Mouse (Mus musculus) CD4-positive, CD25-positive, alpha-beta regulatory T cell, adult 2 months (primary cell): ENCODE results near the gene Fut9.

Experiments
- DNase-seq: peaks from one replicate; pipeline ENCODE4 v3.0.0-alpha.2; 2012; ENCODE audit warnings: low read depth, low spot score

Fut9 gene

DNA sequence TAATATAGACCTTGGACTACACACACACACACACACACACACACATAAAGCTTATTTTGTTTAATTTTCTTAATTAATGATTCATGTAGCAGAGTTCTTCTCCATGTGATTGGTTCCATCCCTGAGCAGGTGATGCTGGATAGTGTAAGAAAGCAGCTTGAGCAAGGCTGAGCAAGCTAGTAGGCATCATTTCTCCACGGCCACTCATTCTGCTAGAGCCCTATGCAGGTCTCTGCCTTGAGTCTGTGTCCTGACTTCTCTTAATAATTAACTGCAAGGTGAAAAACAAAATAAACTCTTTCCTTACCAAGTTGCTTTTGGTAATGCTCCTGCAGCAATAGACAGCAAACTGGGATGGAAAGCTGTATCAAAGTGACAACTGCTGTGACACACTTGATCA lies 152.5 kb downstream of the Fut9 start:
- no peak for DNase-seq

DNA sequence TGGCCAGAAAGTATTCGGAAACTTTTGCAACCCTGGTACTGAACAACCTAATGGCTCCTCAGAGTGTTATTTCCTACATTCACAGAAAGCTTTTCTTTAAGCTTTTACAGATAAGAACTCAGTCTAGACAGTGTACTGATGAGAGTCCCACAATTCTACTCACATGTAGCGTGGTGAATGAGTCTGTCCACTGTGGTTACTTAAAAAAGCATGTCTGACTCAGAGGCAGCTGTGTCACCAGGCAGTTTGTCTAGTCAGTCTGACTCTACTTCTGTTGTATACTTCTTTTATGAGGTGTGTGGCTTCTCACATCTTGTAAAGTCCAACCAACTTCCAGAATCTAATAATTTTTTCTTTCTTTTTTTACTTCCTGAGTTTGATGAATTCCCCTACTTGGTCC lies 154.5 kb downstream of the Fut9 start:
- no peak for DNase-seq

DNA sequence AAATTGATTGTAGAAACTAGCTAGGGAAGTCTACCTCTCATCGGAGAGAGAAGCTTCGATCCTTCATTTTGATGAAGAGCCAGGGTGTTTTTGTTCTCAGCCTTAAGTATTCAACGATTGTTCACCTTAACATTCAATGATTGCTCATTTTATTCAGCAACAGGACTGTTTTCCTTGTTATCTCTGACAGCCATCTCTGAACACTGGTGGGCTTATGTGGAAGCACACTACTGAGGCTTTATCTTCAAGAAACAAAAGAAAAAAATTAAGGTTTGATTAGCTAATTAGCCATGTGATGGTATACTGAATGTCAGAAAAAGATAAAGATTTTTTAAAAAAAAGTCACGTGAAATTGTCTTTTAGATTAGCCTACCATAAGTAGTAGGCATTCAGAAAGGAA lies 158.1 kb downstream of the Fut9 start:
- no peak for DNase-seq

DNA sequence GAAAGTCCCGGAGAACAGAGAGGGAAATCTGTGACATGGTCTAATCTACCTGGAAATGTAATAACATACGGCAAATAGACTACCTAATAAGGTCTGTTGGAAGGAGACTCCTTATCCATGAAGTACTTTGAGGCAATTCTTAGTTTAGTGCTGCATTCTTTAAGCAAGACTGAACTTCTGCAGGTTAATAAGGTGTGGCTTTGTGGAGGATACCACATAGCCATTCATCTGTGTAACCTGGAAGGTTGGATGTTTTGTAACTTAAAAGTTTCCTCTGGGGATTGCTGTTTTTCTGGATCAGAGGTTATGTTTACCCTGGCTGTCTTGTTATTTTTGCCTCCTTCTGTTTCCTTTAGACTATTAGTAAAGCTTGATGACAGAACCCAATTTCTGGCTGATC lies 166.8 kb downstream of the Fut9 start:
- DNase-seq: no peak

DNA sequence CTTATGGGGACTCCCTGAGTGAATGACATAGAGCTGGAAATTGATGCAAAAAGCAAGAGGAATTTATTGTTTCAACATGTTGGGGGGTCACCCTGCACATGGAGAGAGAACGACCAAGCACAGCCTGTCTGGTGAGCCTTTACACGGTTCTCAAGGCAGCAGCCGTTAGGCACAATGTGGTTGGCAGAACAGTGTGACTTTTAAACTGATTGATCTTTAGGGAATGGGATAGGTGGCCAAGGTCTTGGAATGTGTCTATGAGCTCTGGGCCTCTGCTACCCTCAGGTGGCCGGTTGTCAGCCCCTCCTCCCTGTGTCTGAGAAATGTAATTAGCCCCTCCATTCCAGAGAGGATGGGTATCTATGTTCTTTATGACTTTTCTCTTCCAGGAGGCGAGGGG lies 171.9 kb downstream of the Fut9 start:
- DNase-seq: no peak

DNA sequence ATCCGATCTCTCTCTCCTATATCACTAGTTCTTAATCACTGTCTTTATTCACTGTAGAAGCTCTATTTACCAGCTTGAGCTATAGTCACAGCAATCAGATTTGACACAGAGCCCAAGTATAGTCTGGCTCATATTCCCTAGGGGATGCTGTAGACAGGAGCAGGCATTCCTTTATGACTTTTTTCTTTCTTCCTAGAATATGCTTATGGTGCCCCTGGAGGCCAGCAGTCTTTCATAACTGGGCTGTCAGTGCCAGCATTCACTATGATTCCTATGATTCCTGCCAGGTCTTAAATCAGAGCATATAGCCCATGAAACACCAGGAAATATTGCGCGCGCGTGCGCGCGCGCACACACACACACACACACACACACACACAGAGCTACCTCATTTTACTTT lies 172.6 kb downstream of the Fut9 start:
- no peak for DNase-seq

DNA sequence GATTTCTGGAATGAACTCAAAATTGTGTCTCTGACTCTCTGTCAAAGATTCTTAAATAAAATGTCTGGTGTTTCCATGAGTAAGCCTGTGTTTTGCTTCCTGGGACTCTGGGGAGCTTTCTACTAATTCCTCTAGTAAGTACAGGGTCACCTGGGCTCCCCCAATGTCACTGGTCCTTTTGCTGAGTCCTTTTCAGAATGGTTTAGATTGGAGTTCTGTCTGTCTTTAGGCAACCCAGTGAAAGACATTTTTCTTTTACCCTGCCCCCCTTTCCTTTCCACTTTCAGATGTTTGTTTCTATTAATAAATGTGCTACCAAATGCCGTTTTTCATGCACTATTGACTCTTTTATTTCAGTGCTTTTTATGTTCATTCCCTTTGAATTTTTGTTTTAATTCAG lies 173.0 kb downstream of the Fut9 start:
- no peak for DNase-seq

DNA sequence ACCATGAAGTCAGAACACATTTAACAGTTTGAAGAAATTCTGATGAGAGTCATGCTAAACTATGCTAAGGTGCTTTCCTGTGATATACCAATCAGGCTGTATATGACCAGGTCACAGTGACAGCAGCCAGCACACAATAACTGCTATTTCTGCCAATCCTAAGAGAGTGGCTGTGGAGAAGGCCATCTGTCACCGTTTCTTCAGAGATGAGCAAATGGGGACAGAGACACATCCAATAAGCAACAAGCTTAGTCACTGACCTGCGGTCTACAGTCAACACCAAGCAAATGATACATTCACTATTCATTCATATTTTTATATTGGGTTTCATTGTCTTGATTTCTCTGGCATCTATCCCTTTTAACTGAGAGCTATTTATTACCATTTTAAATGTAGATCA lies 176.9 kb downstream of the Fut9 start:
- DNase-seq: no peak

DNA sequence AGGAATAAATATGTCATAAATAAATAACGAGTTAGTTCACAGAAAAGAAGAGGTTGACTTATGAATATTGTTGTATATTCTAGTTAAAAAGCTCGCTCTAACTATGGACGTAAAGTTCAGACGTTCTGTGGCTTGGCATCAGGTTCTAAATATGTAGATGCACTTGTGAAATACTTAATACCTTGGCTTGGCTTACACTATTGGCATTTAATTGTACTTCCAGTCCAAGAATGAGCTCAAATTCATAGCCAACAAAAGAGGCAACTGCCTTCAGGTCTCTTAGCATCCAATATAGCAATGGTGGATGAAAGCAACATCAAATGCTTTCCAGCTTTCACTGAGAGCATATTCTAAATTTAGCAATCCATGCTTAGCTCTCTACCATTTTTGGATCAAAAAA lies 182.7 kb downstream of the Fut9 start:
- no peak for DNase-seq

DNA sequence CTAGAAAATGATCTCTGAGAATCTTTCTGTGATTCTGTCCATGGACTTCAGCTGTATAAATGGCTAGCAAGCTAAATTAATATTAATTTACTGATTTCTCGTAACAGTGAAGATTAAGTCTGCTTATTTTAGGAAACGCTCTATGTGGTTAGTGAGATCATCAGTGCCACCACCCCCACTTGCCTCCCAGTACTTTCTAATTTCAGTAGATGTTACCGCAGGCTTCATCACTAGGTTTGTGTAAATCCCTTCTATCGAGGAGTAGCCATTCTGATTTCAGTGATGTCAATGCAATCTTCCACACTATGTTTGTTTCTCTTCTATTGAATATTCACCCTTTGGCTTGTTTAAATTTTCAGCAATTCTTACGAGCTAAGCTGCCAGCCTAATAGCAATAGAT lies 186.6 kb downstream of the Fut9 start:
- no peak for DNase-seq

DNA sequence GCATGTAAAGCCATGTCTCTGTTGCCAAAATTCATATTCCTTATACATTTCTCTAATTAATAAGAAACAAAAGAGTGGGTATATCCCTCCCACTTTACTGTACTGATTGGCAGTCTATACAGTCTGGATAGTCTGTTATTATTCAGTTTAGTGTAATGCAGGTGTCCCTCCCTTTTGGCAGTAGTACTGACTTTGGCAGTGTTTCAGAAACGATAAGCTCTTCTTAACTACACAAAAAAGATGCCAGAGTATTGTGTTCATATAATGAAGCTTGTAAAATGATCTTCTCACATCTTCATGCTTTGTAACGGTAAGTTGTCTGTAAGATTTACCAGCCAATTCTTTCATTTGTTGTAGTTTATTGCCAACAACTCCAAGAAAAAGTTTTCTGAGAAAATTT lies 189.6 kb downstream of the Fut9 start:
- DNase-seq: no peak

DNA sequence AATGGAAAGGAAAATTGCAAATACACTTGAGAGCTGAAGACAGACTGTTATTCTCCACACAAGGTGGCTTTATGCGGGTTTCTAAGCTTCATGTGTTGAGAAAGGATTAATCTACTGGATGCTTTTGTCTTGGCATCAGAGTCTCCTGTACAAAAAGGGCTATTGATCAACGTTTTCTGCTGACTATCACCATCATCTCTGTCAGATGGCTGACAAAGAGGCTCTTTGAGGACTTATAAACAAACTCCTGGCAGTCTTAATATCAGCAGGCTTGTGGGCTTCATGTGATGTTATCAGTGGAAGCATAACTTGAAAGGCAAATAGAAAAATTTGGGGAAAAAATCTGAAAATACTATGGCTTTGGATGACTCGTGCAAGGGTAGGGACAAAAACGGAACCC lies 206.8 kb downstream of the Fut9 start:
- DNase-seq: no peak
